Mouse (Mus musculus) thymus, postnatal 25 days (tissue): ENCODE measurements around the gene Tcf7l1.

Experiments used
- DNase-seq: peaks from one replicate; pipeline ENCODE4 v3.0.0; 2022

Gene Tcf7l1

GRCm38 (mm10) chr6:72658006-72658405, 131.0 kb downstream of the Tcf7l1 start:
- DNase-seq = peak; percentile 19

DNA sequence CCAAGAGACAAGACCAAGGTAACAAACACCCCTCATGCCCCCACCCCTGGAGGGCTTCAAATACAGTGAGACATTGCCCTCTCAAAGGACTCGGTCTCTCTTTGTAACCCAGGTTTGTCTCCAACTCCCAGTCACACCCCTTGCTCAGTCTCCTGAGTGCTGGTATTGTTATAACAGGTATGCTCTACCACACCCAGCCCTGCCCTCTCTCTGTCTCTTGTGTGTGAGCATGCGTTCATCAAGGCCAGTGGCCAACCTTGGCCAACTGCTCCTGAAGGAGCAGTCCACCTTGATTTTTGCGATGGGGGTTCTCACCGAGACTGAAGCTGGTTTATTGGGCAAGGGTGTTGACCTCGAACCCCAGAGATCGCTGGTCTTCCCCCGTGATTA, 133.0 kb downstream of the Tcf7l1 start:
- DNase-seq = no peak

GRCm38 (mm10) chr6:72655309-72656052, 133.6 kb downstream of the Tcf7l1 start:
- peak; percentile 33 for DNase-seq

GRCm38 (mm10) chr6:72654355-72654754, 134.7 kb downstream of the Tcf7l1 start:
- no peak for DNase-seq

- no peak for DNase-seq
Observed at GRCm38 (mm10) chr6:72653419-72653818, 135.6 kb downstream of the Tcf7l1 start.

GRCm38 (mm10) chr6:72650338-72650851, 138.7 kb downstream of the Tcf7l1 start:
- no peak for DNase-seq

DNA sequence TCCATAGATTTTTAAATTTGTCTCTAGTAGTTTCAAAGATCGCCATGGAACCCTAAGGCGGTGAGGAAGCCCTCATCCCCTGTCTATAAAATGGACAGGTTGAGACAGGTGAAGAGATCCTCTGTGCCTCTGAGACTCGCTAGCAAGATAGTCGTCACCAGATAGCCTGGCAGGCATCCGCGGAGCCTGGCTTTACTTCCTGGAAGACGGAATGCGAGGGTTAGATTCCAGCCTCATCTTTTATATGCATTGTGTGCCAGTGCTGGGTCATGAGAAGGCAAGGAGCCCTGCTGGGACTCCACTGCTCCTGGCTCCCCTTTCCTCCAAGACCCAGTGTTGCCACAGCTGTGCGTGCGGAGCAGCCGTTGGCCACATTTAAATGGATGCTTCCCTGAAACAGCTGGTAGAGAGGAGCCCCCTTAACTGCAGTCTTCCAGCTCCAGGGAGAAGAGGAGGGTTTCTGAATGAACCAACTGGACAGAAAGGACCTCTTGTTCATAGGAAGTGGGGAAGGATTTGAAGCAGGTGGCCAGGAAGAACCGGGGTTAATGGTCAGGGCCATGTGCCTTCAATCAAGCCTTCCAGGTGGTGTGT, 141.0 kb downstream of the Tcf7l1 start:
- DNase-seq = no peak

DNA sequence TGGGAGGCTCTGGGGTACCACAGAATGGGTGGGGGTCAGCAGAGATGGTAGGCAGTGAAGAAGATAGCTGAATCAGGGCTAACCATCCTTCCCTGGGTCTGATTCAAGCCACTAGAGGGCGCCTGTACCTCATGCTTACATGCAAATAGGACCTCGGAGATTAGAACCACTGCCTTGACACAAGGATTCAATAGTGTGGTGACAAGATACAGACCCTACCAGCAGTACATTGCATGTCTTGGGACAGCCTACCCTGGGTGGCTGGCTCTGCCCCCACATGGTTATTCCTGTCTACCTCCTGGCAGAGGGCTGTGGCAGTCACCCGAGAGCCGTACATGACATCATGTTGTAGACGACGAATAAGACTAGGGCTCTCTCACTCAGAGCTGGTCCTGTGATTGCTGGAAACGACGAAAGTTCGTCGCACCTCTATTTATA, 141.7 kb downstream of the Tcf7l1 start:
- DNase-seq = peak; percentile 65

DNA sequence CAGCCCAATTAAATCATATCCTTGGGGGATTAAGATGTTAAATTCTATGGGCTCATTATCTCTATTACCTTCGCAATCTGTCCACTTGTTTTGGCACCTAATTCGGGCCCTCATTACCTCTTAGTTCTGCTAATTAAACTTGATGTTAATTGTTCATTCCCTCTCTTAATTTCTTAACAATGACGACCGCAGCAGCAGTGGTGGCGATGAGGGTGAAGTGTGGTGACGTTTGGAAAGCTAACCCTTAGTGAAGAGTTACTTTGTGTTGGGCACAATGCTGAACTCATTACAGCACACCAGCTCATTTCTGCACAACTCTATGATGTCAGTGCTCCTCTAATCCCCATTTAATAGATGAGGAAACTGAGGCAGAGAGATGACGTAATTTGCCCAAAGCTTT, 143.7 kb downstream of the Tcf7l1 start:
- no peak for DNase-seq

DNA sequence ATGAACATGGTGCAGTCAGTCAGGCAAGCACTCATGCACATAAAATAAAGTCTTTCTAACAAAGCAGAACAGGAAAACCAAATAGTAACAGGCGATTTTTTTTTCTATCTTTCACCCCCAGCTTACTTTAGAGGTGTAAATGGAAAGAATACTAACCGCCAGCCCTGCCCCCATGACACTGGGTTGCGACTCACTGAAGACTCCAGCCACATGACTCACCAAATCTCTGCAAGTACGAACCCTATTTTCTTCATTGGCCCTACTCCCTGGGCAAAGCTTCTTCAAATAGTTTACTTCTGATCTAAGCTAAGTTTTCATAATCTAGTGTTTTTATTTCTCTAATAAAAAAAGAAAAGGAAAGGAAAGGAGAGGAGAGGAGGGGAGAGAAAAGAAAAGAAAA, 144.5 kb downstream of the Tcf7l1 start:
- DNase-seq = peak; percentile 20

GRCm38 (mm10) chr6:72641218-72641954, 147.7 kb downstream of the Tcf7l1 start:
- no peak for DNase-seq

DNA sequence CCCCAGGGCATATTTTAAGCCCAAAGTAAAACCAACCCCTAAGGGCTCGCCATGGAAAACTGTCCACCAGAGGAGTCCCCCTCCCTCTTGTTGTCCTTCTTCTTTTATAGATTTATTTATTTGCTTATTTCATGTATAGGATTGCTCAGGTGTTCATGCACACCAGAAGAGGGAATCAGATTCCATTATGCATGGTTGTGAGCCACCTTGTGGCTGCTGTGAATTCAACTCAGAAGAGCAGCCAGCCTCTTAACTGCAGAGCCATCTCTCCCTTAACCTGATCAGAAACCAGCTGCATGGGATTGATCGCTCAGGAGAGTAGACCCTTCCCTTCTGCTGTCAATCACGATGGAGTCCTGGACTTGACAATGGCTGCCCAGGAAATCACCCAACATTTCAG, 152.1 kb downstream of the Tcf7l1 start:
- DNase-seq = peak; percentile 32

- DNase-seq = peak; percentile 46
Observed at GRCm38 (mm10) chr6:72635760-72636431, 153.2 kb downstream of the Tcf7l1 start.

DNA sequence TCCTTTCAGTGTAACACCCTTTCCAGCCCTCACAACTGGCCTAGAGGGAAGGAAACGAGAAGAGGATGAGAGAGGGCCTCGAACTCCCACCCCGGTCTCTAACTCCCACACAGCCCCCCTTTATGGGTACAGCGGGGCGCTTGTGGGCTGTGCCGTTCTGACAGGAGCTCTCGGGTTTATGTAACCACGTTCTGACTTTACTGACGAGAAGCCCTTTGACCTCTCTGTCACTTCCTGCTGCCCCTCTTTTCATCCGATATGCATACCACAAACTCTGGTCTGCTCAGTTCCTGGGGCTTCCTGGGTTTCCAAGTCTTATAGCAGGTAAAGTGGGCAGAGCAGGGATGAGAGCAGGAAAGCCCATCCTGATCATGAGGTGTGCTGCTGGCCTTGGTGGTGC, 154.7 kb downstream of the Tcf7l1 start:
- DNase-seq = peak; percentile 51

- DNase-seq = no peak
Observed at GRCm38 (mm10) chr6:72631700-72632099, 157.4 kb downstream of the Tcf7l1 start.

GRCm38 (mm10) chr6:72630961-72631360, 158.1 kb downstream of the Tcf7l1 start:
- no peak for DNase-seq

- DNase-seq = no peak
Observed at GRCm38 (mm10) chr6:72630370-72630769, 158.7 kb downstream of the Tcf7l1 start.

DNA sequence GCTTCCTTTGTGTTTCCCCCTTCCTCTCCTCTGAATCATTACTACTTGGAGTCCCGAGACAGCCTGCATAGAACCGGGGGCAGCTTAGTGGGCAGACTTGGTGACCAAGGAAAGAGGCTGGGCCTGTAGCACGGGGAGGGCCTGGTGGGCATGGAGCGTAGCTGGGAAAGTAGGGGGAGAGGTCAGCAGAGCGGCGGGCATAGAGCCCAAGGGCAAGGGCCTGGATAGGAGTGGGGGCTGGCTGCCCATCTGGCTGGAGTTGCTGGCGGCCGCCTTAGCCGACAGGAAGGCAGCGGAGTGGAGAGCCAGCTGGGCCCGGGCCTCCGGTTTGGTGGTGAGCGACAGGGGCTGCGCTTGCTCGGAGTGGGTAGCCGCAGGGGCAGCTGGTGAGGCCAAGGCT, 161.8 kb downstream of the Tcf7l1 start:
- DNase-seq = no peak

GRCm38 (mm10) chr6:72626391-72626790, 162.7 kb downstream of the Tcf7l1 start:
- DNase-seq = no peak

- DNase-seq = no peak
Observed at GRCm38 (mm10) chr6:72623661-72624402, 165.2 kb downstream of the Tcf7l1 start.

DNA sequence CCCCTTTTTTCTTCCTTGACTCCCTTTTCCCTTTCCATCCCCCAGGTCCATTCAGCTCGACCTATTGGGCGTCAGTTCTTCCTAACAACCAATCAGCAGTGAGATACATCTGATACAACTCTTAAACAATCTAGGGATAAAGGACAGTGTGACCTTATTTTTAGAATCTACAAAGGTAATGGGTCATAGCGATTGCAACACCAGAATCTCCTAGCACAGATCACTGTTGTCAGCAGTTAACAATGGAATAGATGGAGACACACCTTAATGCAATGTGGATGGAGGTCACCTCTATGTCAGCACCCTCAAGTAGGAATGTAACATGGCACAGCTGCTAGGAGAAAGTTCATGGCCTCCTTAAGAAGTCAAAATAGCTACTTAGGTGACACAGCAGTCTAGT, 166.1 kb downstream of the Tcf7l1 start:
- no peak for DNase-seq

GRCm38 (mm10) chr6:72620920-72621319, 168.1 kb downstream of the Tcf7l1 start:
- DNase-seq = no peak
